Mouse (Mus musculus) thymus, adult 2 months (tissue): ENCODE data around the gene Ankrd13b. TPM values are rescaled to one million over a fixed set of nuclear protein-coding genes. Genes with fewer than 3 reads are reported as not detected.

Experiments used
- DNase-seq: peaks from one replicate; pipeline ENCODE4 v3.0.0; 2021
- H3K27ac ChIP-seq: fragments of 200-500 bp; 2 replicates; pipeline ENCODE4 v1.5.1; 2012; ENCODE audit warnings: low read length, control low read depth; ENCODE audit not compliant: control insufficient read depth, insufficient read depth
- H3K27me3 ChIP-seq: fragments of 200-500 bp; 2 replicates; pipeline ENCODE4 v1.6.1; 2012; ENCODE audit warnings: mild to moderate bottlenecking, low read length, moderate library complexity, mixed read lengths; ENCODE audit not compliant: control insufficient read depth, insufficient read depth
- H3K36me3 ChIP-seq: fragments of 200-500 bp; 2 replicates; pipeline ENCODE4 v1.6.1; 2012; ENCODE audit warnings: mild to moderate bottlenecking, low read length, moderate library complexity; ENCODE audit not compliant: control insufficient read depth, insufficient read depth
- H3K4me1 ChIP-seq: fragments of 200-500 bp; replicated peaks from 2 replicates; pipeline ENCODE4 v1.6.1; 2012; ENCODE audit warnings: low read length; ENCODE audit not compliant: control insufficient read depth, insufficient read depth
- H3K4me3 ChIP-seq: fragments of 200-500 bp; 2 replicates; pipeline ENCODE4 v1.5.1; 2012; ENCODE audit warnings: mild to moderate bottlenecking, low read length, control low read depth, moderate library complexity; ENCODE audit not compliant: control insufficient read depth, insufficient read depth
- CTCF ChIP-seq: fragments of 200-500 bp; IDR thresholded peaks from 2 replicates; pipeline ENCODE4 v1.5.1; 2012; ENCODE audit warnings: mild to moderate bottlenecking, control low read depth, low read length, moderate library complexity, borderline replicate concordance; ENCODE audit not compliant: control insufficient read depth, poor library complexity, insufficient read depth; ENCODE audit errors: extremely low read depth
- POLR2A ChIP-seq: fragments of 200-500 bp; IDR thresholded peaks from 2 replicates; pipeline ENCODE4 v1.6.1; 2012; ENCODE audit warnings: mild to moderate bottlenecking, low read length, control low read depth, moderate library complexity; ENCODE audit not compliant: control insufficient read depth, poor library complexity, insufficient read depth; ENCODE audit errors: extremely low read depth
- WGBS: fragments of 180-500 bp; shearing (Covaris S2); methylation state at CpG from one replicate; pipeline ENCODE4 v1.1.7; 2018; 5-methylcytosine and 5-hydroxymethylcytosine counted together
- polyA plus RNA-seq: library from polyadenylated mRNA; depleted of rRNA; stranded (reverse); fragments of >200 nt; gene quantifications from 2 replicates; pipeline ENCODE4 v1.2.3, GENCODE M21; 2012

Ankrd13b gene
- polyA plus RNA-seq, 1 experiment: 47.4 TPM

- peaks cover 51% of the 10 kb centered on the region for H3K4me1 ChIP-seq
- TF ChIP-seq CTCF (no peak), POLR2A (no peak)
- H3K27me3 ChIP-seq: no peaks in the 10 kb centered on the region; the same call in 1 of the 2 replicates
- H3K27ac ChIP-seq: no peak overlapping the region
- DNase-seq: no peak
- WGBS: 74% methylated on average over 5 of the region's 5 CpGs
- H3K36me3 ChIP-seq: no peaks in the 10 kb centered on the region
- no peak overlapping the region for H3K4me3 ChIP-seq
Observed at GRCm38 (mm10) chr11:77486798-77487197, 2.7 kb downstream of the Ankrd13b start.

DNA sequence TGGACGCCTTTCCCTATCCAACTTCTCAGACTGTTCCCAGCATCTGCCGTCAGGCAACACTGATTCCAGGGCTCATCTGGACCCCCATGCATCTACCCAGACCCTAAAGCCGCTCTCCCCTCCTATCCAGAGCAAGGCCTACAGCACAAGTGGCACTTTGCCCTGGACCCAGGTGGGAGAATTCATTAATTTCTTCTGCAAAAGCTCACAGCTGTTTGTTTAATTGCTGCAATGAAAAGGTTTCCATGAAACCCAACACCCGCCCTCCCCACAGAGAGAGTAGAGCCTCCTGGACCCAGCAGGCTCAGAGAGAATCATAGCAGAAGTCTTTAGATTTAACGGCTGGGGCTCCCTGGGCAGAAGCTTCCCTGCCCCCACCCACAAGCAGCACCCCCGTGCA is 4.2 kb downstream of the Ankrd13b start:
- TF ChIP-seq CTCF: no peak
- TF ChIP-seq POLR2A: no peak
- Histone ChIP-seq H3K27me3 (no peaks in the 10 kb centered on the region; the same call in 1 of the 2 replicates), H3K4me1 (peaks cover 38% of the 10 kb centered on the region), H3K27ac (no peak overlapping the region), H3K36me3 (no peaks in the 10 kb centered on the region), H3K4me3 (no peak overlapping the region)
- 87% methylated on average over 6 of the region's 6 CpGs for WGBS
- no peak for DNase-seq

DNA sequence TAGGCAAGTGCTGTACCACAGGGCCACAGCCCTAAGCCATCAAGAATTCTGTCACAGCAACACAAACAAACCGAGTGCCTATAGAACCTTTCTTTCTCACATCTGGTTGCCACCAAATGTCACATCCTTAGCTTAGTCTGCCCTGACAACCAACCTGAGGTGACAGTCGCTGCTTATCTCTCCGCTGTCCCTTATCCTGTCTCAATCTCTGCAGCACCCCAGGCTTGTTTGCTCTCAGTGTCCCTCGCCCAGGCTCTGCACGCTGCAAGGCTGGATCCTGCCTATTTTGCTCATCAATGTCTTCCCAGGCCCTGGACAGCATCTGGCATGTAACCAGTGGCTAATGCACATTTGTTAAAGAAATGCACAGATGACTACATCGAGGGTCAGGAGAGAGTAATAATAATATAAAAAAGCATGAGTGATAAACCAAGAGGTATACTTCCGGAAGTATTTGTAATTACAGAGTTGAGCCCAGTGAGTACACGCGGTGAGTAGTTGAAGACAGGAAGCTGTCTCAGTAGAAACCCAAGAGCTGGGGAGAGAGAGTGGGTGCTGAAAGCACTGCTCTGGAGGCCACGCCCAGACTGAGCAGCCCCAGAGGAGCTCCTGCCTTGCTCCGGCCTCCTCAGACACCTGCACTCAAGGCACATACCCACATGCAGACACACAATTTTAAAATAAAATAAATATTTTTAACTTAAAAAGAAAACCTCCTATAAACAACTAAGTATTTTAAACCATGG is 5.8 kb downstream of the Ankrd13b start:
- Histone ChIP-seq H3K36me3 (no peaks in the 10 kb centered on the region), H3K4me1 (peaks cover 27% of the 10 kb centered on the region), H3K4me3 (no peak overlapping the region), H3K27me3 (no peaks in the 10 kb centered on the region), H3K27ac (peak overlapping the region; percentile 79)
- peak; percentile 75 for DNase-seq
- WGBS: 30% methylated on average over 11 of the region's 11 CpGs
- TF ChIP-seq POLR2A: no peak
- TF ChIP-seq CTCF: no peak

DNA sequence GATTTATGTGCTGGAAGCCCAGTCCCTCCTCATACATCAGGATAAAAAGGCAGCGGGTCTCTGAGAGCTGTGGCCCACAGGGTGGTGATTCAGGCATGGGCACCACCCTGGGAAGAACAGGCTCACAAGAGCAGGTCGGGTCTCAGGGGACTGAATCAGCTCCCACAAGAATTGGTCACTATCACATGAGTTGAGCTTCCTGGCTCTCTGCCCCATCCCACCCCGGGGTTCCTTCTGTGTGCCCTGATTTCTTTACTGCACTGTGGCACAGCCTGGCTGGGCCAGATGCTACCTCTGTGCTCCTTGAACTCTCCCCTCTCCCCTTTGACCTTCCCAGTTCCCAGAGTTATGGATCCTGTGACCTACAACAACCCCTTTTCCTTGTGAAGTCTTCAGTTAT is 6.4 kb downstream of the Ankrd13b start:
- H3K4me3 ChIP-seq: no peak overlapping the region
- H3K27me3 ChIP-seq: no peaks in the 10 kb centered on the region
- no peak for DNase-seq
- TF ChIP-seq CTCF (no peak), POLR2A (no peak)
- H3K4me1 ChIP-seq: peaks cover 24% of the 10 kb centered on the region
- H3K36me3 ChIP-seq: no peaks in the 10 kb centered on the region
- 69% methylated on average over 3 of the region's 3 CpGs for WGBS
- H3K27ac ChIP-seq: peak overlapping the region; percentile 79; the same call in 1 of the 2 replicates

GRCm38 (mm10) chr11:77476895-77477294 is 12.6 kb downstream of the Ankrd13b start:
- H3K27me3 ChIP-seq: no peaks in the 10 kb centered on the region
- TF ChIP-seq CTCF (no peak), POLR2A (no peak)
- H3K4me1 ChIP-seq: peaks cover 12% of the 10 kb centered on the region
- H3K36me3 ChIP-seq: no peaks in the 10 kb centered on the region
- no peak for DNase-seq
- 94% methylated on average over 6 of the region's 6 CpGs for WGBS
- H3K4me3 ChIP-seq: no peak overlapping the region
- no peak overlapping the region for H3K27ac ChIP-seq

DNA sequence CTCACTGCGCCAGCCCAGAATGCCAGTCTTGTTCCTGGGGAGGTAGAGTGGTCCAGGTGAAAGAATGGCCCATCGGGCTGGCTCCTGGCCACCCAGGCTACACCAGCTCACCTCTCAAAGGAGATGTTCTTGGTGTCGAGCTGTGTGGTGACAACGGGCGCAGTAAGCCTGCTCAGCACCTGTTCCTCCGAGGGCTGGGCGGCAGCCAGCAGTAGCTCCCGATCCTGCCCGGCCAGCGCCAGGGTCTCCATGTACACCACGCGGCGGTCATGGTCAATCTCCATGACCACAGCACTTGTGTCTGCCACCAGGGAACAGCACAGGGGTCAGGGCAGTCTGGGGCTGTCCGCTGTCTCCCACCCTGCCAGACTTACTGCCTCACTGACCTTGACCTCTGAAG is 13.3 kb downstream of the Ankrd13b start:
- H3K27ac ChIP-seq: no peak overlapping the region
- DNase-seq: no peak
- TF ChIP-seq CTCF (no peak), POLR2A (no peak)

More for the DNA sequence above, 13.3 kb downstream of the Ankrd13b start:
- Histone ChIP-seq H3K4me1 (peaks cover 12% of the 10 kb centered on the region), H3K36me3 (no peaks in the 10 kb centered on the region), H3K27me3 (no peaks in the 10 kb centered on the region), H3K4me3 (no peak overlapping the region)
- WGBS: 97% methylated on average over 14 of the region's 14 CpGs
